Mouse (Mus musculus) lung, adult 18-20 months (tissue): ENCODE data around the gene Shpk.

Source experiments
- DNase-seq, 2 experiments: peaks; one replicate each; pipeline ENCODE4 v3.0.0; 2022; ENCODE audit warnings: mixed read lengths in 2 of 2

Gene Shpk

GRCm38 (mm10) chr11:73201021-73201420 lies 1.8 kb downstream of the Shpk start:
- peak in 1 of 2 experiments; percentile 35 for DNase-seq

- no peak for DNase-seq
Measured at GRCm38 (mm10) chr11:73201597-73201996, 2.3 kb downstream of the Shpk start.

- no peak for DNase-seq
Measured at GRCm38 (mm10) chr11:73203895-73204294, 4.6 kb downstream of the Shpk start.

GRCm38 (mm10) chr11:73205194-73205593 lies 5.9 kb downstream of the Shpk start:
- DNase-seq: no peak

- DNase-seq: no peak
Measured at GRCm38 (mm10) chr11:73207621-73208020, 8.4 kb downstream of the Shpk start.

GRCm38 (mm10) chr11:73213956-73214355 lies 14.7 kb downstream of the Shpk start:
- no peak for DNase-seq

- DNase-seq: no peak
Measured at GRCm38 (mm10) chr11:73219671-73220070, 20.4 kb downstream of the Shpk start.

- no peak for DNase-seq
Measured at GRCm38 (mm10) chr11:73220651-73221050, 21.4 kb downstream of the Shpk start.

GRCm38 (mm10) chr11:73222846-73223245 lies 23.6 kb downstream of the Shpk start:
- DNase-seq: no peak

- DNase-seq: peak; percentile 53 to 69
Measured at GRCm38 (mm10) chr11:73223966-73224365, 24.7 kb downstream of the Shpk start.

- no peak for DNase-seq
Measured at GRCm38 (mm10) chr11:73225856-73226255, 26.6 kb downstream of the Shpk start.

- no peak for DNase-seq
Measured at GRCm38 (mm10) chr11:73228881-73229280, 29.6 kb downstream of the Shpk start.

- no peak for DNase-seq
Measured at GRCm38 (mm10) chr11:73230081-73230480, 30.8 kb downstream of the Shpk start.

- no peak for DNase-seq
Measured at GRCm38 (mm10) chr11:73232513-73232912, 33.3 kb downstream of the Shpk start.

GRCm38 (mm10) chr11:73233992-73234391 lies 34.7 kb downstream of the Shpk start, which contains the start of gene Trpv1:
Gene Trpv1, plus strand, starts transcription at chr11:73234292.
- DNase-seq: no peak

- peak; percentile 10 to 15 for DNase-seq
Measured at GRCm38 (mm10) chr11:73235990-73236701, 36.9 kb downstream of the Shpk start.

GRCm38 (mm10) chr11:73236731-73237130 lies 37.5 kb downstream of the Shpk start:
- no peak for DNase-seq

- DNase-seq: no peak
Measured at GRCm38 (mm10) chr11:73242199-73242598, 42.9 kb downstream of the Shpk start.

GRCm38 (mm10) chr11:73242777-73243176 lies 43.5 kb downstream of the Shpk start:
- no peak for DNase-seq

- no peak for DNase-seq
Measured at GRCm38 (mm10) chr11:73257362-73257945, 58.2 kb downstream of the Shpk start.

GRCm38 (mm10) chr11:73258664-73259063 lies 59.4 kb downstream of the Shpk start:
- DNase-seq: no peak

- DNase-seq: no peak
Measured at GRCm38 (mm10) chr11:73260457-73260856, 61.2 kb downstream of the Shpk start.

GRCm38 (mm10) chr11:73261385-73261784 lies 62.1 kb downstream of the Shpk start:
- no peak for DNase-seq

- DNase-seq: no peak
Measured at GRCm38 (mm10) chr11:73267267-73267666, 68.0 kb downstream of the Shpk start, which contains the start of gene Trpv3. Gene Trpv3, plus strand, starts transcription at chr11:73267388.
